Mouse (Mus musculus): ENCODE results near the gene Ppp4c.
"Not testable (repeated sequence)": the region's sequence is repeated elsewhere in the genome, so short reads cannot be mapped to it uniquely, and the experiment has no call there.

Gene Ppp4c

GRCm38 (mm10) chr7:126781661-126782370 lies 10.5 kb downstream of the Ppp4c start:
- no peak for DNase-seq (ENCODE audit: low spot score)

DNA sequence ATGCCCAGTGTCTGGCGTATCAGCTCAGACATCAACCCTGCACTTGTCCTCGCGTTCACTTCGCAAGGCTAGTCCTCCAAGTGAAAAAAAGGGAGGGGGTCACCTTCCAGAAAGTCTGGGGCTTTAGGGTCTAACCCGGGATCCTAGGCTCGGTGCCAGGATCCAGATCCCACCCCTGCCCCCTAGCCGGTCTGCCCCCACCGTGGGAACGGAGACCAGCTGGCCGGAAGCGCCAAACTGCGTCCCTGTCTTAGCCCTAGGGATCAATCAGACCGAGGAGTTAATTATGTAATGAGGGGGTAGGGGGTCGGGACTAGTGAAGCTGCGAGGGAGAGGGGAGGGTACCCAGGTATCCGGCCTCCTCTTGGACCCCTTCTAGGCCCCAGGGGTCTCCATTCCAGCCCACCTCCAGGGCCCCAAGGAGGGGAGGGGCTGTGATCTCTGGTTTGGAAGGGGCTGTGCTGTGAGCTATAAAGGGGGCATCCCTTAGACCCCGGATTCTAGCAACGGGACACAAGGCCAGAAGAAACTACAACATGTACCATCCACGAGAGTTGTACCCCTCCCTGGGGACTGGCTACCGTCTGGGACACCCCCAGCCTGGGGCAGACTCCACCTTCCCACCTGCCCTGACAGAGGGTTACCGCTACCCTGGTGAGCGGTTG lies 11.2 kb downstream of the Ppp4c start, which contains the start of gene Tbx6:
TSS of gene Tbx6 (plus strand) at position 513 of the 665 bp plus-strand sequence.
- DNase-seq (ENCODE audit: low spot score): no peak

- DNase-seq (ENCODE audit: low spot score): peak; percentile 87
These were observed 12.0 kb downstream of the Ppp4c start for GRCm38 (mm10) chr7:126779983-126780970.

GRCm38 (mm10) chr7:126779101-126779500 lies 13.2 kb downstream of the Ppp4c start:
- DNase-seq (ENCODE audit: low spot score): not testable (repeated sequence)

- DNase-seq (ENCODE audit: low spot score): no peak
These were observed 14.1 kb downstream of the Ppp4c start for GRCm38 (mm10) chr7:126778147-126778546.

DNA sequence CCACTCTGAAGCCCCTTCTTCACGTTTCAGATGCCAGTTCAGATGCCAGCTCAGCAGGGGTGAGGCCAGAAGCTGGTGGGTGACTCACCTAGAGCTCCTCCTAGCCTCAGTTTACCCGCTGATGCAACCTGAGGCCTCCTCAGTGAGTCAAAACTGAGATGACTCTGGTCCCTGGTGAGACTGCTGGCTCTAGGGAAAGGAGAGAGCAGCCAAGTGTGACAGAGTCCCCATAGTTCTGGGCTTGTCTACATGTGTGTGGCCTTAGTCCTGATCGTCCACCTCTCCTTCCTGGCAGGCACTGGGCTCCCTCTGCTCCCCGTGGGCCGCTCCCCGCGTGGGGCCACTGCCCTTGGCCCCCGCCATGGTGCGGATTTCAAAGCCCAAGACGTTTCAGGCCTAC lies 14.8 kb downstream of the Ppp4c start:
- no peak for DNase-seq (ENCODE audit: low spot score)

DNA sequence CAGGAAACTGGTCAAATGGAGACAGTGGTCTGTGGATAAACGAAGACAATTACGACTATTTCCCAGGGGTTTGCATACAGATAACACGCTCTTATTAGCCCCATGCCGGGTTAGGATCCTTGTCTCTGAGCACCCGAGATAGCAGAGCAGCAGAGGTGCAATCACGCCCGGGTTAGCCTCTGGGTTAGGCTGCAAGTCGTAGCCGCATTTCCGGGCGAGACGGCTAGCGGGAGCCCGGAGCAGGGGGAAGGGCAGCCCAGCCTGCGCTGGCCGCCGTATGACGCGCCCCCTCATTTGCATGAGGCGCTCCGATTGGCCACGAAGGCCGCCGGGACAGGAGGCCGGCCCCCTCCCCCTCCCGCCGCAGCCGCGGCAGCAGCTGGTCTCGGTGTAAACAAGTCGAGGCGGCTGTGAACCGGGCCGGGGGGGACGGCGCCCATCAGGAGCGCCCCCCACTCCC lies 15.7 kb downstream of the Ppp4c start, which contains the start of gene Ypel3:
TSS of gene Ypel3 (plus strand) at position 358 of the 460 bp plus-strand sequence.
- DNase-seq (ENCODE audit: low spot score): peak; percentile 96

DNA sequence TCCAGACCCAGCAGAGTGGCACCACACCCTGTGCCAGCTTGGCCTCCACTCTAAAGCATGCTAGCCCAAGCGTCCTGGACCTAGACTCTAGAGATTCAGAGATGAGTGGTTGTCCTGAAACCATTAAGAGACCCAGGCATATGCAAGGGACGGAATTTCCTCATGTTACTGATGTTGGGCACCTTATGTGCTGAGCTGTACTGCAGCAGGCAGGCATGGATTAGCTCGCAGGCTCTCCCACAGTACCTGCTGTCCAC lies 16.4 kb downstream of the Ppp4c start:
- DNase-seq (ENCODE audit: low spot score): no peak

- DNase-seq (ENCODE audit: low spot score): no peak
These were observed 16.9 kb downstream of the Ppp4c start for GRCm38 (mm10) chr7:126775185-126775977.

DNA sequence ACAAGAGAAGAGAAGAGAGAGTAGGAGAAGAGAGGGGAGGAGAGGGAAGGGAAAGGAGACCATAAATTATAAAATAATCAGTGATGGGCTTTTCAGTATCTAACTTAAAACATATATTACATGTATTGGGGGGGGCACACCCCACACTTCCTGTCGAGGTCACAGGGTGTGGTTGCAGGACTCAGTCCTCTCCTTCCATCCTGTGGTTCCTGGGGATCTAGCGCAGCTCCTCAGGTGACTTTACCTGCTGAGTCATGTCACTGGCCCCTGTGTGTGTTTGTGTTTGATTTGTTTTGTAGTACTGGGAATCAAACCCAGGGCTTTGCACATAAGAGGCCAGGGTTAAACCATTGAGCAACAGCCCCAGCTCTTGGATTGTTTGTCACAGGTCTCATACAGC lies 17.8 kb downstream of the Ppp4c start:
- no peak for DNase-seq (ENCODE audit: low spot score)

GRCm38 (mm10) chr7:126773351-126773750 lies 18.9 kb downstream of the Ppp4c start:
- no peak for DNase-seq (ENCODE audit: low spot score)

- DNase-seq (ENCODE audit: low spot score): no peak
These were observed 21.5 kb downstream of the Ppp4c start for GRCm38 (mm10) chr7:126770784-126771183.

GRCm38 (mm10) chr7:126767001-126767400 lies 25.3 kb downstream of the Ppp4c start:
- no peak for DNase-seq (ENCODE audit: low spot score)

GRCm38 (mm10) chr7:126766201-126766600 lies 26.1 kb downstream of the Ppp4c start, which contains the start of gene Gdpd3:
Gene Gdpd3 (plus strand): TSS chr7:126766334.
- peak; percentile 72 for DNase-seq (ENCODE audit: low spot score)

- DNase-seq (ENCODE audit: low spot score): no peak
These were observed 26.8 kb downstream of the Ppp4c start for GRCm38 (mm10) chr7:126765540-126765939.

DNA sequence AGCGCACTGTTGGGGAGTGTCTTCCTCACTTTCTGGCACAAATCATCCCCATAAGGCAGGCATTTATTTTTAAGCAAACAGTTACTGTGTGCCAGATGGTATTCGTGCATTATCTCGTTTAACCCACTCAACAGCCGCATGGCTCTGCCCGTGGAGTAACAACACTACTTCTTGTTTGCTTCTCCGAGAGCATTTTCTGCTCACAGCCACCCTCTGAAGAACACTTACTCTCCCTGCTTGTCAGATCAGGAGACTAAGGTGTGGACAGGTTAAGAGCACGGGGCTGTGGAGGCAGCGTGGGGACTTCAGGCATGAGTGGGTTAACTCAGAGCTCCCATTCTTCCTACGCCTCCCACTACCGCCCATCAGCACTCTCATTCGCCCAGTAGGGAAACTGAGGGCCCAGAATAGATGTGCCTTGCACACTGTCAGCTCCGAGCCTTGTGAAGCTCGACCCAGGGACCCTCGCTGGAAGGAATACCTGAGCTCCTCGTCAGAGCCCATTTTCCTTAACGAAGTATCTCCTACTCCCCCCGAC lies 29.8 kb downstream of the Ppp4c start:
- no peak for DNase-seq (ENCODE audit: low spot score)

DNA sequence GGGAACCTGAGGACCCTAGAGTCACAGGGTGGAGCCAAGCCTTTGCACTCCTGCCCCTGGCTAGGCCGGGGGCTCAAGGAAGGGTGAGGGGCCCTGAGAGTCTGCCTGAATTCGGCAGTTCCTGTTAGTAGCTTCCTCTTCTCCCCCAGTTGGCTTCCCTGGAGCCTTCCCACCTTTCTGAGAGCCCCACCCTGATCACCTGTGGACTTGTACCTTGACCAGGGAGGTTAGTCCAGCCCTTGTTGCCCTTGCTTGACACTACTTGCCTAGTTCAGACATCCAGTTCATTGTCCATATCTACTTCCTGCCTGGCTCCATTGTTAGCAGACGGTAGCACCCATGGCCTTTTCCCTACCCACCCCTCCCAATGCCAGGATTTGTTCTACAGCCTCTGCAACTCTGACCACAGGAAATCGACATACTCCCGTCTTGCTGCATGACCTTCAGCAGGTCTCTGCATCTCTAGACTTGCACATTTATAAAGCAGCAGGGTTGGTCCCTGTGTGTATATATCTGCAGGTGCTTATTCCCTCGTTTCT lies 30.7 kb downstream of the Ppp4c start:
- DNase-seq (ENCODE audit: low spot score): no peak

DNA sequence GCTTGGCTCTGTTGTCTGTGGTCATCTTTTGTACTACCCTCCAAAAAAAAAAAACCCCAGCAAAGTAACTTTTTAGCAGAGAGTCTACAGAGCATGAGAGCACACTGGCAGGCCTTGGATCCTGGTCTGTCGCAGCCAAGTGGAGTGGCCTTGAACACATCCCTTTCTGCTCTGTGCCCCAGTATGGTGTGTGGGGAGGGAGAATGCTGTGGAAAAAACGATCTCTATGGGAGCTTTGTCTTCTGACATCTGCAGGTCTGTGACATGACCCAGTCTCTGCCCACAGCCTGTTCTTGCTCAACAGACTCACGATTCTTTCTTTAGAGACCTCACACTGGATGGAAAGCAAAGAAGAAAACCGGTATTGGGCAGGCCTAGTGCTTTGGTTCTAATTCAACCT lies 31.3 kb downstream of the Ppp4c start:
- no peak for DNase-seq (ENCODE audit: low spot score)

DNA sequence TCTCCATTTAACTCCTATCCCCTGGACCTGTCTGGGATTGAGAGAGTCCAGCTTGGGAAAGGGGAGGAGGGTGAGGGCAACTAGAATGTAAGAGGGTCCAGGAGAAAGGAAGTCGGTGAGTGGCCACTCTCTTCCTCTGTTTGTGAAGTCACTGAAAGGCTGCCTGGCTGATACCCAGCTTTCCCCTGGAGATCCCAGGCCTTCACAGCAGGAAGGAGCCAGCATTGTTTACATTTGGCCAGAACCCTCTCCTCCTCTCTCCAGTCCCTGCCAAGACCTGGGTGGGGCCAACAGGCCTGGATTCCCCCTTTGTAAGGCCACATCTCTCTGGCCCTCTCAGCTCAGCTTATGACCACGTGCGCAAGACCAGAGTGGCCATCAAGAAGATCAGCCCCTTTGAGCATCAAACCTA lies 31.9 kb downstream of the Ppp4c start:
- peak; percentile 79 for DNase-seq (ENCODE audit: low spot score)

DNA sequence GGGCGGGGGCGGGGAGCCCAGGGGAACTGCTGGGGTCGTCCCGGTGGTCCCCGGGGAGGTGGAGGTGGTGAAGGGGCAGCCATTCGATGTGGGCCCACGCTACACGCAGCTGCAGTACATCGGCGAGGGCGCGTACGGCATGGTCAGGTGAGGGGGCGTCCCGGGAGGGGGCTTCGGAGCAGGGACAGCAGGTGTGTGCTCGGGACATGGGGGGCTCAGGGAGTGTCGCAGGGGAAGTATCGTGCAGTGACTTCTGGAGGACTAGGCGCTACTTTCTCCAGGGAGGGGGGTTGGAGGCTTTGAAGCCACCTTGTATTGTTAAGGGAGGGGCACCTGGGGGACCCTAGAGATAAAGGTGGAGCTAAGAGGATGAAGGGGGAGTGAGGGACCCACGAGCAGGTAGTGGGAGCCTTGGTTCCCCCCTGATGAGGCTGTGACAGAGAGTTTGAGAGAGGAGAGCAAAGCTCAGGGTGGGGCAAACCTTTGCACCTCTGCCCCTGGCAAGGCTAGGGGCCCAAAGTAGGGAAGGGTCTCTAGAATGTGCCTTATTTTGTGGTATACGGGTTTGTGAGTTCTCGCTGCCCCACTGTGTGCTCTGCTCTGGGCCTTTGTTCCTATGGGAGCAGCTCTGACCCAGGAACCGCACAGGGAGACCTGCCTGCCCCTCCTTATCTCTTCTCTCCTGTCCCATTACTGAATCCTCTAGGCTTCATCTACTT lies 32.5 kb downstream of the Ppp4c start:
- DNase-seq (ENCODE audit: low spot score): no peak

All from urinary bladder, postnatal 14 days (tissue).